Mouse (Mus musculus): ENCODE data around the gene Gnai2. TPM values are rescaled to one million over a fixed set of nuclear protein-coding genes. Genes with fewer than 3 reads are reported as not detected.

Gnai2 gene
- total and polyA plus RNA-seq, 2 experiments from 2014 or later, result 223 to 287 TPM

DNA sequence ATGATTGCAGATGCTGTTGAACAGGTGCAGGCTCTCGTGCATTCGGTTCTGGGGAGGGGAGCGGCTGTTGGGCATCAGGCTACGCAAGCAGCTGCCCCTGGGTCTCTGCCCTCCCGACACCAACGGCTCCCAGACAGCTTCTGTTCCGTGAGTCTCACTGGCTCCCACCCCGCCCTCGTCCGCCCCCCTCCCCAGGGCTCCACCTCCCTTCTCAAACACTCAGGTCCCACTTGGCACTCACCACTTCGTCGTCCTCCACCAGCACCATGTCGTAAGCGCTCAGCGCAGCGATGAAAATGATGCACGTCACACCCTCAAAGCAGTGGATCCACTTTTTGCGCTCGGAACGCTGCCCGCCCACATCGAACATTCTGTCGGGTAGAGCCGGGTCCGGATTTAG, 41.1 kb upstream of the Gnai2 start:
- ATAC-seq (peak; percentile 45), DNase-seq (no peak)
- no peak for TF ChIP-seq CTCF (IDR thresholded peaks at IDR 0.05; ENCODE audit: low read depth)

DNA sequence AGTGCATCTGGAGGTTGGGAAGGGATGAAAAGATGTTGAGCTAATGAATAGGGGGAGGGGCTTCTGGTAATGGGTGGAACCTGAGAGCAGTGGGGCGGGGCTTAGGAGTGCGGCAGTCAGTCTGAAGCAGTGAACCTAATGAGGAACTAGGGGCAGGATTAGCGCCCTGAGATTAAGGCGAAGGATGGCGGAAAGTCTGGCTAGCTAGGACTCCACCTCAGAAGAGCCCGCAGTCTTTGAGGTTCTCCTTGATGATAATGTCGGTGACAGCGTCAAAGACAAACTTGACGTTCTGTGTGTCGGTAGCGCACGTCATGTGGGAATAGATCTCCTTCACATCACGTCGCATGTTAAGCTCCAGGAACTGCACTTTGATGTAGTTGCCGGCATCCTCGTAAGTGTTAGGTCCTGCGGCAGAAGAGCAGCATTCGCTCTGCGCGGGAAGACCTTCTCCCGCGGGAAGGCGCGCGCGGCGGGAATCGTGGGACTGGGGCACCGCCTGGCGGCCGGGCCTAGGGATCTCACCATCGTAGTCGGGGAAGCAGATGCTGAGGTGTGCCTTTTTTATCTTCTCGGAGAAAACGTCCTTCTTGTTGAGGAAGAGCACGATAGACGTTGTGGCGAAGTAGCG, 40.6 kb upstream of the Gnai2 start:
- DNase-seq (peak; percentile 87), ATAC-seq (peak; percentile 87)
- Histone ChIP-seq H3K36me3 (ENCODE audit: insufficient read depth) (no peaks in the 10 kb centered on the region), H3K4me2 (ENCODE audit: low read depth) (peak overlapping the region; percentile 74), H3K9ac (peak overlapping the region; percentile 43), H3K27me3 (ENCODE audit: insufficient read depth, low read length) (peaks cover 17% of the 10 kb centered on the region), H3K4me1 (ENCODE audit: insufficient read depth) (0 out of 2 replicates have a peak, but pooled peaks cover 9% of the 10 kb centered on the region), H3K9me3 (ENCODE audit: low read length) (no peaks in the 10 kb centered on the region), H3K4me3 (ENCODE audit: low read depth, low read length) (peak overlapping the region; percentile 37), H3K27ac (ENCODE audit: low read depth, low read length) (no peak overlapping the region)
- WGBS, result 4% methylated on average over 39 of the region's 39 CpGs
- peak; percentile 94 for TF ChIP-seq CTCF (IDR thresholded peaks at IDR 0.05; ENCODE audit: low read depth)

More for the DNA sequence above, 41.1 kb upstream of the Gnai2 start:
- 0 out of 2 replicates have a peak, but pooled peaks cover 9% of the 10 kb centered on the region for H3K4me1 ChIP-seq (ENCODE audit: insufficient read depth)
- H3K27me3 ChIP-seq (ENCODE audit: insufficient read depth, low read length), result peaks cover 17% of the 10 kb centered on the region
- WGBS, result 2% methylated on average over 25 of the region's 25 CpGs
- peak overlapping the region; percentile 74 for H3K4me2 ChIP-seq (ENCODE audit: low read depth)
- H3K4me3 ChIP-seq (ENCODE audit: low read depth, low read length), result peak overlapping the region; percentile 37
- H3K9ac ChIP-seq, result peak overlapping the region; percentile 43
- H3K9me3 ChIP-seq (ENCODE audit: low read length), result no peaks in the 10 kb centered on the region
- H3K27ac ChIP-seq (ENCODE audit: low read depth, low read length), result no peak overlapping the region
- no peaks in the 10 kb centered on the region for H3K36me3 ChIP-seq (ENCODE audit: insufficient read depth)

DNA sequence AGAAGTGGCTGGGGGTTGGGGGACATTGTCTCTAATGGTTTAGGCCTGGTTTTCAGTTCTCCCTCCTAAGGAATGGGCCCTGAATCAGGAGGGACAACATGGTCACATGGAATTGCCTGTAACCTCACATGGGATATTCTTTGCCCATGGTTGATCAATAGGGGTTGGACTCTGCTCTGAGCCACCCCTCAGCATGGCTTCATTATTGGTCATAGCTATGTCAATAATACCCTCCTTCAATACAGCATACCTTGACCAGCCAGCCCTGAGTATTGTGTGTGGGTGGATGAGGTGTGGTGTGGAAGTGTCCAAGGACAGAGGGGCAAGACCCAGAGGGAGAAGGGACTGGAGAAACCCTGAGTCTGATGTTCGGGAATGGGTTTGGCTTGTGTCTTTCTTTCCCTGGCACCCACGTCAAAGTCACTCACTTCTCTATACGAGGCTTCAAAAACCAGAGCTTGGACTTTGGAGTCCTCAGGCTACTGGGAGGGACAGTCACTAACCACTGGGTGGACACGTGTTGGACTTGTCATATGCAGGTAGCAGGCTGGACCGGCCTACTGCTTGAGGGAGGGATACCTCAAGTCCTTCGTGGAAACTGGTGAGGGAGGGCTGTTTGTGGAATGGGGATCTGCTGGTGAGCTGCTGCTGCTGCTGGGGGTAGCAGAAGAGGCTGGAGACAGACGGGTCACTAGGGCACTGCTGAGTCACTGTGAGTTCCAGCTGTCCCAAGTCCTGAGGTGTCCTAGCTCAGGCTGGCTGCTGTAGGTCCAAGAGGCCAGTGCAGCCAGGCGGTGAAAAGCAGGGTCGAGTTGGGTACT, 39.7 kb upstream of the Gnai2 start:
- Histone ChIP-seq H3K4me2 (ENCODE audit: low read depth) (no peak overlapping the region), H3K36me3 (ENCODE audit: insufficient read depth) (no peaks in the 10 kb centered on the region), H3K9me3 (ENCODE audit: low read length) (no peaks in the 10 kb centered on the region), H3K4me3 (ENCODE audit: low read depth, low read length) (no peak overlapping the region), H3K27ac (ENCODE audit: low read depth, low read length) (no peak overlapping the region), H3K9ac (no peak overlapping the region), H3K27me3 (ENCODE audit: insufficient read depth, low read length) (peaks cover 17% of the 10 kb centered on the region), H3K4me1 (ENCODE audit: insufficient read depth) (0 out of 2 replicates have a peak, but pooled peaks cover 9% of the 10 kb centered on the region)
- ATAC-seq, result no peak
- no peak for DNase-seq
- TF ChIP-seq CTCF (IDR thresholded peaks at IDR 0.05; ENCODE audit: low read depth), result no peak
- WGBS, result 61% methylated on average over 9 of the region's 9 CpGs

DNA sequence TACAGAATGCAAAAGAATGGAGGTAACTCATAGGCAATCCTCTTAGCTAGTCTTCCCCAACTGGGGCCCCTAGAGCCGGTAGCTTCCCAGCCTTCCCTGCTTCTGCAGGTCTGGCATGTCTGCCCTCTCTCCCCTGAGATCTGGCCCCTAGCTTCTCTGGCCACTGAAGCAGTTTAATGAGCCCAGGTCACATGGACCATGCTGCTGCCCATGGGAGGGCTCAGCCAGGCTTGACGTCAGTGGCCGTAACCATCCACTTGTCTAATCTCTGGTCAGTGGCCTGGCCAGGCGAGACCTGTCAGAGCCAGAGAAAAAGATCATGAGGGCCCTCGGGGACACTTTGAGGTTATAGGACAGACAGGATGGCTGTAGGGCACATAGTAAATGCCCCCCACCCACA, 35.1 kb upstream of the Gnai2 start:
- DNase-seq, result no peak
- Histone ChIP-seq H3K4me1 (ENCODE audit: insufficient read depth) (peaks cover 18% of the 10 kb centered on the region), H3K36me3 (ENCODE audit: insufficient read depth) (no peaks in the 10 kb centered on the region), H3K9ac (no peak overlapping the region), H3K9me3 (ENCODE audit: low read length) (no peaks in the 10 kb centered on the region), H3K4me2 (ENCODE audit: low read depth) (no peak overlapping the region), H3K27ac (ENCODE audit: low read depth, low read length) (no peak overlapping the region), H3K27me3 (ENCODE audit: insufficient read depth, low read length) (no peaks in the 10 kb centered on the region; the same call in none of the 2 replicates), H3K4me3 (ENCODE audit: low read depth, low read length) (no peak overlapping the region)
- no peak for ATAC-seq
- no peak for TF ChIP-seq CTCF (IDR thresholded peaks at IDR 0.05; ENCODE audit: low read depth)
- WGBS, result 73% methylated on average over 5 of the region's 5 CpGs

DNA sequence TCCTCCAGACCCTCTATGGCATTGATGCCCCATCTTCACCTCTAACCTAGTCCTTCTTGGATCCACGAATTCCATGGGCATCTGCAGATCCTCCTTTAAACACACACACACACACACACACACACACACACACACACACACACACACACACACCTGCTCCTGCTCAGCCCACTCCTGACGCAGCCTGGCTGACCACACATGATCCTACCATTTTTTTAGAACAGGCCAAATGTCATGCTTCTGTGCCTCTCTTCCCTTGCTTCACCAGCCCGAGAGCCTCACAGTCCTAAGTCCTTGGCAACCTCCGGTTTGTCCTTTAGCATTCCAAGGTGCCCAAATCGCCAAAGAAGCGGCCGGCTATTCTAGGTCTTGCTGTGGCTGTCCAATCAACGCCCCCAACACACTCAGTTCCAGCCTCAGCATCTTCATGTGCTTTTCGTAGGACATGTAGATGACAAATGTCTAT, 34.3 kb upstream of the Gnai2 start, which contains the start of gene Slc38a3:
Gene Slc38a3 (minus strand): TSS at position 51 of the 466 bp plus-strand sequence.
- Histone ChIP-seq H3K9me3 (ENCODE audit: low read length) (no peaks in the 10 kb centered on the region), H3K9ac (no peak within 1 kb of the TSS), H3K27me3 (ENCODE audit: insufficient read depth, low read length) (no peaks in the 10 kb centered on the region; the same call in none of the 2 replicates), H3K27ac (ENCODE audit: low read depth, low read length) (no peak within 1 kb of the TSS), H3K4me1 (ENCODE audit: insufficient read depth) (peaks cover 18% of the 10 kb centered on the region), H3K4me2 (ENCODE audit: low read depth) (no peak within 1 kb of the TSS), H3K4me3 (ENCODE audit: low read depth, low read length) (no peak within 1 kb of the TSS), H3K36me3 (ENCODE audit: insufficient read depth) (no peaks in the 10 kb centered on the region)
- ATAC-seq (no peak), DNase-seq (no peak)
- 91% methylated on average over 9 of the region's 9 CpGs for WGBS
- no peak for TF ChIP-seq CTCF (IDR thresholded peaks at IDR 0.05; ENCODE audit: low read depth)

DNA sequence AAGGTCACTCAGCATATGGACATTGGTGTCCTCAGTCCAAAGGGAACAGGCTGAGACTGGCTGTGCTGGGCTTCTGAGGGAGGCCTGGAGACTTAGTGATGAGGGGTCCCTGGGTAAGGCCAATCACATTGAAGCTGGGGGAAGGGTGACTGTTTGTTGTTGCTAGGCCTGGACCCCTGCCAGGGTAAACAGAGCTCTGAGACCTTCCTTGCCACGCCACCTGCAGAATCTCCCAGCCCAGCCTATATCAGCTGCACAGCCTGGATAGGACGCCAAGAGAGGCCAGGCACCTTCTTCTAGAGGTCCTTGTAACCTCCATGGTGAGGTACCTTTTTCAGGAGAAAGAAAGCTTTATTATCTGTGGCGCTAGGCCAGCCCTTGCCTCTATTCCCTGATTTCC, 33.7 kb upstream of the Gnai2 start:
- H3K4me2 ChIP-seq (ENCODE audit: low read depth), result no peak overlapping the region
- DNase-seq (no peak), ATAC-seq (no peak)
- H3K27ac ChIP-seq (ENCODE audit: low read depth, low read length), result no peak overlapping the region
- peaks cover 18% of the 10 kb centered on the region for H3K4me1 ChIP-seq (ENCODE audit: insufficient read depth)
- no peaks in the 10 kb centered on the region for H3K9me3 ChIP-seq (ENCODE audit: low read length)
- no peak overlapping the region for H3K9ac ChIP-seq
- WGBS, result 65% methylated on average over 3 of the region's 3 CpGs
- no peaks in the 10 kb centered on the region; the same call in none of the 2 replicates for H3K27me3 ChIP-seq (ENCODE audit: insufficient read depth, low read length)
- TF ChIP-seq CTCF (IDR thresholded peaks at IDR 0.05; ENCODE audit: low read depth), result no peak
- H3K36me3 ChIP-seq (ENCODE audit: insufficient read depth), result no peaks in the 10 kb centered on the region
- H3K4me3 ChIP-seq (ENCODE audit: low read depth, low read length), result no peak overlapping the region

DNA sequence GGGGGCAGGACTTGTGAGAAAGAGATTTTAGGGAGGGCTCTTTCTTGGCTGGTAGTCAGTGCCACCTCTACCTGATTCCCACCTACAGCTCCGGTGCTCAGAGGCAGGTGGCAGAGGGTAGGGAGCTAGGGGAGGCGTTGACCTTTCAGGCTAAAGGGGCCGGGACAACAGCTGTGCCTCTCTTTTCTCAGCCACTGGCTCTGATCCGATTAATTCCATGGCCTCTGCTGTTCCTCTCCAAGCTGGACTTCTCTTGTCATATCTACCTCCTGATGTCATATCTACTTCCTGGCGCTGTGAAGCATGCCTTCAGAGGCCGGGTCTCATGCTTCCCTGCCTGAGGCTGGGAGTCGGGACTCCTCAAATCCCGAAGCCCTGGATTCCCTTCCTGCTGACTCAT, 32.8 kb upstream of the Gnai2 start:
- H3K27me3 ChIP-seq (ENCODE audit: insufficient read depth, low read length), result no peaks in the 10 kb centered on the region; the same call in none of the 2 replicates
- no peaks in the 10 kb centered on the region for H3K9me3 ChIP-seq (ENCODE audit: low read length)
- no peak overlapping the region for H3K9ac ChIP-seq
- WGBS, result 44% methylated on average over 8 of the region's 8 CpGs
- H3K36me3 ChIP-seq (ENCODE audit: insufficient read depth), result no peaks in the 10 kb centered on the region
- H3K4me2 ChIP-seq (ENCODE audit: low read depth), result no peak overlapping the region
- H3K27ac ChIP-seq (ENCODE audit: low read depth, low read length), result no peak overlapping the region
- peaks cover 18% of the 10 kb centered on the region for H3K4me1 ChIP-seq (ENCODE audit: insufficient read depth)
- TF ChIP-seq CTCF (IDR thresholded peaks at IDR 0.05; ENCODE audit: low read depth), result no peak
- H3K4me3 ChIP-seq (ENCODE audit: low read depth, low read length), result no peak overlapping the region
- DNase-seq (no peak), ATAC-seq (no peak)

Measured in forebrain, postnatal 0 days (tissue).